Mouse (Mus musculus) urinary bladder, postnatal 36 days (tissue): Measurements from ENCODE around the gene Cotl1.

Experiments used
- DNase-seq, 2 experiments: peaks; one replicate each; pipeline ENCODE4 v3.0.0; 2022; ENCODE audit warnings: low spot score in 2 of 2, mixed read lengths in 1 of 2

Gene Cotl1

GRCm38 (mm10) chr8:119838100-119838982 is 2.0 kb downstream of the Cotl1 start:
- DNase-seq, result no peak

- no peak for DNase-seq
These were observed 2.7 kb downstream of the Cotl1 start for GRCm38 (mm10) chr8:119837553-119838071.

DNA sequence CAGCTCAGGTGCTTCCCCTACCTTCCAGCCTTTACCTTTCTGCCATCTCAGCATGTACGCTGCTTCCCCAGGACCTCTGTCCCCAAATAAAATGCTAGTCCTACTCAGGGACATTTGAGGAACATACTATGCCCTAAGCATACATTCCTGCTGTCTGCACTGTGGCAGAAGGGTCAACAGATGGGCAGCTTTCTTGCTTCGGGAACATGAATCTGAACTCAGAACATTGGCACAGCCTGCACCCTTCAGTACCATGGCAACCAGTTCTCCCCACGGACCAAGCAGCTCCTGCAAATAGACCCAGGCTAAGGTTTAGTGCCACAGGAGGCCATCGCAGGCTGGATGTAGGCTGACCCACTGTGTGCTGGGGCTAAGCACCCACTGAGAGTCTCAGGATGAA is 3.5 kb downstream of the Cotl1 start:
- DNase-seq, result no peak

GRCm38 (mm10) chr8:119835270-119835669 is 5.1 kb downstream of the Cotl1 start:
- no peak for DNase-seq

DNA sequence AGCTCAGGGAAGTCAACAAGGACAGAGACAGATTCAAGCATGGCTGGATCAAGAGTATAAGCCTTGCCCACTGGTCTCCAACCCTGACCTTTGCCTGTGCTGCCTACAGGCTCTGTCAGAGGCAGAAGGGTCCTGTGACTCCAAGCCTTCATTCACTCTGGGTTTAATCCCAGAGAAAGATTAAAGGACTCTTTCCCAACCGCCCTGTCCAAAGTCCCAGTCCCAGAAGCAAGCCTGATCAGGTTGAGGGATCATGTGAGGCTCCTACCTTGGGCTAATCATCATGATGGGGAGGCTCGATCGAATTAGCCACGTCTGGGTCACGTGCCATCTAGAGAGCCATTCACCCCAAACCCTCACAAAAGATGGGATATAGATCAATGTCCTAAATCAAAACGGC is 5.7 kb downstream of the Cotl1 start:
- no peak for DNase-seq

GRCm38 (mm10) chr8:119832931-119833330 is 7.4 kb downstream of the Cotl1 start:
- DNase-seq, result no peak

GRCm38 (mm10) chr8:119832101-119832617 is 8.2 kb downstream of the Cotl1 start:
- DNase-seq, result no peak

DNA sequence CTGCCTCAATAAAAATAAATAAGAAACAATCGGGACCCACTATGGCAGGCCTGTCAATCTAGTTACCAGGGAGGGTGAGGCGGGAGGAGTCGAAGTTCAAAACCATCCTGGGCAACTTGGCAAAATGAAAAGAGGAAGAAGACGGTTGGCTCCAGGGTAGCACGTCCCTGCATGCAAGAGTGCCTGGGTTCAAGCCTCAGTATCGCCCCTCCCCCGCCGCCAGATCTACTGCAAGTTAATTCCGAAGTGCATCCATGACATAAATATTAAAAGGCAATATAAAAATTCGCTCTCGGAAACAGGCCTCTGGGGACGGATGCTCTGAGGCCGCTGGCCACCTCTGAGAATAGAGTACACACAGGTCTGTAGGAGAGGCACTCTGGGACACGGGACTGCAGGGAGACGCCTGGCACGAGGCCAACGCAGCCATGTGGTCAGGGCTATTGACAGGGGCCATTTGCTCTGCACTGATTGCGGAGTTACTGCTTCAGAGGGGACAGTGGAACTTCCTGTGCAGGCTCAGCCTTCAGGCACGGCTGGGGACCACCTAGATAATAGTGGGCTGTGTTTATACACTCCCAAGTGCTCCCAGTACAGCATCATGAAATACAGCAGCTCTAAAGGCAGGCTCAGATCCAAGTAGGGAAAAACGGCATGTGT is 8.9 kb downstream of the Cotl1 start:
- DNase-seq, result peak in 1 of 2 experiments; percentile 62

DNA sequence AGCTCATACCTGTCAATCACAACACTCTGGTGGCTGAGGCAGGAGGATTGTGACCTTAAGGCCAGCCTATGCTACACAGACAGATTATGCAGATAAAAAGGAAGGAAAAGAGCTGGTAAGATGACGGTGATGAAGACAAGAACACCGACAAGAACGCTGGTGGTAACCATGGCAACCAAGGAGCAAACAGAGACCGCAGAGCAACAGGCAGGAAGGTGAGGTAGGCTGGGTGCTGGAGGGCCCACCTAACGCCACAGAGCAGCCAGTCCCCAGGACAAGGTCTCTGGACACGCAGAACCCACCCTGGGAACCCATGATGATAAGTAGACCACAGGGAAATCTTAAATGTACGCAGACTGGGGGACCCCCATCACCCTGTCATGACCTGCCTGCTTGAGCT is 9.8 kb downstream of the Cotl1 start:
- DNase-seq, result no peak

- no peak for DNase-seq
These were observed 10.3 kb downstream of the Cotl1 start for GRCm38 (mm10) chr8:119829870-119830580.

GRCm38 (mm10) chr8:119829420-119829819 is 10.9 kb downstream of the Cotl1 start:
- DNase-seq, result peak in 1 of 2 experiments; percentile 37

DNA sequence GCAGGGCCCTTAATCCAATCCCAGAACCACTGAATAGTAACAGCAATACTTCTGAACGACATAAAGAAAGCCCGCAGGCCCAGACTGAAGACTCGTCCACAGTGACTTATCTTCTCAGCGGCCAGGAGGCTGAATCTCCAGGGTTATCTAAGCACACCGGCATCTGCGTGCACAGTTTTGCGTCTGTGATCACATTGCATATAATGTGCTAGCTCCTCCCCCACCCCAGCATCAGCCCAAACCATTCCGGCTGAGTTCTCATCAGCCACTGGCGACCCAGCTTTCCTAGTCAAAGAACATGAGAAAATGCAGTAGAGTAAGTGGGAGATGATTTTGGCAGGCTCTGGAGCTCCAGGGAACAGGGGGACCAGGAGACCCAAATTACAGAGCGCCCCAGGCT is 11.3 kb downstream of the Cotl1 start:
- DNase-seq, result no peak

GRCm38 (mm10) chr8:119827721-119828153 is 12.6 kb downstream of the Cotl1 start:
- peak in 1 of 2 experiments; percentile 30 for DNase-seq

- no peak for DNase-seq
These were observed 13.4 kb downstream of the Cotl1 start for GRCm38 (mm10) chr8:119826982-119827381.

DNA sequence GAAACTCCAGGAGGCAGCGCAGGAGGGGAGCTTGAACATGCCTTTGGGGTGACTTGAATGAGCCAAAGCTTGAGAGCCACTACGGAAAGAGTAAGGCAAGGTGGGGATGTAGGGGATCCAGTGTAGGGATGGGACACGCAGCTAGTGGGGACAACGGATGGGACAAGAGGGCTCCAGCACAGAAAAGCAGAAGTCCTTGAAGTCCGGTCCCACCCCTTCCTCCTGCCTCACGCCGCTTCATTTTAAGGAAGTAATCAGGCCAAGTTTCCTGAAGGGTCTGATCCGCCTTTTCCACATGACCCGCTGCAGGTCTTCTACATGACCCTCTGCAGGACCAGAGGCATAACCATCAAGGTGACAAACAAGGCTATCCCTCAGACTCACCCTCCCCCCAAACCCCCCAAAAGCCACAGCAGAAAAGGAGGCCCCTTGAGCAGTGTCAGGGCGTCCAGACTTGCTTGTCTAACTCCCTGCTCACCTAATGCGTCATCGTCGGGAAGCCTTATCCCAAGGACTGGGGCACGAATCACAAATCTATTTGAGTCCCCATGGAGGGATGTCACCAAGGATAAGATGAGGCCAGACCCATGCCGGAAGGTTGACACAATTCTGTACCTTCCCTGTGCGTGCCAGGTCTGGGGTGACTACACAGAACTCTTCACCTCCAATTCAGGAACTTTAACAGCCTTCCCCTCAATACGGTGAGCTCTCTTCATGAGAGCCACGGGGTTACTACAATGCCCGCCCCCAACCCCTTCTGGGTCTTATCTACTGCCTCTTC is 14.2 kb downstream of the Cotl1 start:
- no peak for DNase-seq

DNA sequence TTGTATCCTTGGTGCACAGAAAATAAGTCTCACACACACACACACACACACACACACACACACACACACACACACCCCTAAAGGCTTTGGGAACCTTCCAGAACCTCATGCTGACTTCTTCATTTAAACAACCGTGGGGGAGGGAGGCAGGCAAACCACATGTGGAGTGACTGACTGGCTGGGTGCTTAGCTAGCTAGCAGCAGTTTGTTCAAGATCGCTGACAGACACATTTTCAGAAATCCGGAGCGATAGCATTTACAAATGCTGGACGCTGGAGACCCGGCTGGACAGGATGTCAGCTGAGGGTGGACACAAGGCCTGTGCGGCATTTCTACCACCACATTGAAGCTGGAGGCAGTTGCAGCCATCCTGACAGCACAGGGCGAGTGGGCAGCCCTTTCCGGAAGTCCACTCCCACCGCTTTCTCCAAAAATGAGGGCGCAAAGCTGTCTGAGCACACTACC is 15.5 kb downstream of the Cotl1 start:
- peak in 1 of 2 experiments; percentile 16 for DNase-seq

GRCm38 (mm10) chr8:119824100-119824499 is 16.2 kb downstream of the Cotl1 start:
- peak in 1 of 2 experiments; percentile 43 for DNase-seq

DNA sequence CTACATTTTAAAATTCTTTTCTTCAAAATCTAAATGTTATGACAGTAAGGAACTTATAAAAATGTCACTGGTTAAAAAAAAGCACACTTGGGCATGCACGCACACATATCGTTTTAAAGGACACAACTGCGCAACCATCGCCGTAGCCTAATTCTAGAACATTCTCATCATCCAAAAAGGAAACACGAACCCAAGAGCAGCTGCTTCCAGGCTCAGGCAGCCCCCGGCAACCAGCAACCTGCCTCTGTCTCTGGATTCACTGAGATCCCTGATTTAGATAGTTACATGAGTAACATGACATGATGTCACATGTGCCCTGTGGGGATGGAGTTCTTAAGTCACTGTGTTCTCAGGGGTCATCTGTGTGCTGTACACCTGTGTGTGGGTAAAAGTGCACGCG is 17.1 kb downstream of the Cotl1 start:
- no peak for DNase-seq

GRCm38 (mm10) chr8:119821691-119822090 is 18.7 kb downstream of the Cotl1 start:
- no peak for DNase-seq

GRCm38 (mm10) chr8:119819976-119820375 is 20.4 kb downstream of the Cotl1 start:
- DNase-seq, result no peak

- DNase-seq, result no peak
These were observed 21.0 kb downstream of the Cotl1 start for GRCm38 (mm10) chr8:119819316-119819715.
